Mouse (Mus musculus): ENCODE results near the gene Matn3. TPM values are rescaled to one million over a fixed set of nuclear protein-coding genes. Genes with fewer than 3 reads are reported as not detected.

The Matn3 gene
- polyA plus RNA-seq (2015; fragmentation: Nextera tagmentation; extraction: Ambion mirVana), result 0.08 and 0.10 TPM in 2 replicates

DNA sequence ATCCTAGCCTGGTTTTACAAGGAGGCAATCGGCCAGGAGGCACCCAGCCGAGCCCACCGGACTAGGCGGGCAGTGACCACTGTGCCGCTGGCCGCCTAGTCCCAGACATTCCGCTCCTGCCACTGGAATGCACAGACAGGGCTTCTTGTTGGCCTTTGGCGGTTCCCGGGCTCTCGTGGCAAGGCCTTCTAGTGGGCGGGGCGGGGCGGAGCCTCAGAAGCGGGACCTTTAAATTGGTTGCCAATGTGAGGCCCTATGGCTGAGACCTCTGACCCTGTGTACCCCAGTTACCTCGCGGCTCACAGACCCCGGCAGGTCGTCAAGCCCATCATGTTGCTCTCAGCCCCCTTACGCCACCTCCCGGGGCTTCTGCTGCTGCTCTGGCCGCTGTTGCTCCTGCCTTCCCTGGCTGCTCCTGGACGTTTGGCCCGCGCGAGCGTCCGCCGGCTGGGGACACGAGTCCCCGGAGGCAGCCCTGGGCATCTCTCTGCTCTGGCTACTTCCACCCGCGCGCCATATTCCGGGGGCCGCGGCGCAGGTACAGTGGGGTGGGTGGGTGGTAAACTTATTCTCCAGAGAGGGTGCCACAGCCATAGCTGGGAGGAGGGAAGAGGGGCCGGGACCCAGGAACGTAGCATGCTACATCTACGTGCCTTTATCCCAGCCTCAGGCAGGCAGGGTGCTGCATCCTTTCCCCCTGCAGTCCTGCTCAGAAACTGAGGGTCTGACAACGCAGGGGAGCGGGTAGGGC, at the start of gene Matn3:
Matn3 (plus strand) TSS at position 216 of the 751 bp plus-strand sequence.
- peak within 1 kb of the TSS; percentile 43 for H3K9ac ChIP-seq (replicated peaks)
- ATAC-seq (replicated peaks), result peak; percentile 72
- peaks cover 11% of the 10 kb centered on the region for H3K4me1 ChIP-seq
- WGBS, result 2% methylated on average over 42 of the region's 42 CpGs
- H3K4me2 ChIP-seq (replicated peaks), result peak within 1 kb of the TSS; percentile 88
- no peaks in the 10 kb centered on the region for H3K27me3 ChIP-seq
- no peak within 1 kb of the TSS for H3K27ac ChIP-seq (replicated peaks)
- peak within 1 kb of the TSS; percentile 41 for H3K4me3 ChIP-seq
- no peaks in the 10 kb centered on the region for H3K36me3 ChIP-seq
- H3K9me3 ChIP-seq, result no peaks in the 10 kb centered on the region

DNA sequence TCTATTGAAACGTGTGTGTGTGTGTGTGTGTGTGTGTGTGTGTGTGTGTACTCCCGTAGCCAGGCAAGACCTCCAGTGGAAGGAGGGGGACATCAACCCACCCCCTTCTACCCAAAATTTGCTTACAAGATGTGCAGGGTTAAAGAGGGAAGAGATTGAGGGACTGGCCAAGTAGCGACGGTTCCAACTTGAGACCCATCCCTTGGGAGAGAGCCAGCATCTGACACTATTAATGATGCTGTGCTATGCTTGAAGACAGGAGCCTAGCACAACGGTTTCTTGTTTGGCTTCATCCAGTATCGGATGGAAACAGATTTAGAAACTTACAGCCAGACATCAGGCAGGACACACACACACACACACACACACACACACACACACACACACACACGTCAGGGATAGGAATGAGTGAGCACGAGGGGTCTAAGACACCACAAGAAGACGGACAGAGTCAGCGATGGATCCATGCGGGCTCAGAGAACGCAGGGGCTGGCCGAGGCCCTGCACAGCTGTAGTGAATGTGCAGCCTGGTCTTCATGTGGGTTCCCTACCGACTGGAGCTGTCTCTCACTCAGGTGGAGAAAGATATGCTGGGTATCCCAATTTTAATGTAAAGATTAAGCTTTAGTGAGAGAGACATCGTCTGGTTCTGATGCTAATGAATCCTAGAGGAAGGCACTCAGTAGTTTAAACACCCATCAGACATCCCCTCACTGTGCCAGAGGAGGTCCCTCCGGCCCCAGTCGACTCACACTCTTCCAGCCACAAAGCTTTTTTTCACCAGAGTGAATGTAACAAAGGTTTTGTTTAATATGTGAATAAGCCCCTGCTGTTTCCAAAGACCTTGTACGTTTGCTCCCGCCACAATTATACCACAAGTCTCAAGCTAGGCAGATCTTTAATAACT, 48.6 kb upstream of the Matn3 start:
- no peaks in the 10 kb centered on the region for H3K9me3 ChIP-seq
- WGBS, result 36% methylated on average over 19 of the region's 19 CpGs
- peaks cover 11% of the 10 kb centered on the region for H3K4me1 ChIP-seq

DNA sequence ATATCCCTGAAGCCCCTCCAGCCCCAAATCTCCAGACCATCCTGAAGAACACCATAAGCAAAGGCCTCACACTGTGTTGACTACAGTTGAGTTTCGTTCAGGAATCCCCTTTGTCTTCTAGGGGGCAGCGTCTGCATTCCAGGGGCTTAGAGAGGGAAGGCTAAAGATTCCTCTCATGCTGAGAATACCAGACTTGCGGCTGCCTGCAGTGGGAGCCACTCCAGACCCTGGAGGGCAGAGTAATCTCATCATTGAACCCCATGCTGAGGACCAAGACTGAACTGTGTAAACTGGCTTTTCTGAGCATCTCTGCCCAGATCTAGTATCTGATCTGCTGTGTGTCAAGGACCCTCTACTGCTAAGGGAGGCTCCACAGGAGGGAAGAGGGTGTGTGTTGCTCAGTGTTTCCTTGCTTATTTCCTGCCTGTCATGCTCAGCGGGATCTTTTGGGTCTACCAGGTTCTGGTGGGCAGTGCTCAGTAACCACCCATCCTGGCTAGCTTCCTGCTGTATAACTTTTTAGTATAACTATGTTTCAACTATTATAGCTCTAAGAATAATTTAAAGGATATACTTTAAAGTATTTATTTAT, 47.5 kb upstream of the Matn3 start:
- H3K4me1 ChIP-seq, result peaks cover 11% of the 10 kb centered on the region
- H3K9me3 ChIP-seq, result no peaks in the 10 kb centered on the region
- no peaks in the 10 kb centered on the region for H3K36me3 ChIP-seq
- no peak for ATAC-seq (replicated peaks)
- H3K4me3 ChIP-seq, result no peak overlapping the region
- no peaks in the 10 kb centered on the region for H3K27me3 ChIP-seq
- peak overlapping the region; percentile 48; the same call in 1 of the 2 replicates for H3K27ac ChIP-seq (replicated peaks)
- 21% methylated on average over 4 of the region's 4 CpGs for WGBS
- no peak overlapping the region for H3K9ac ChIP-seq (replicated peaks)
- no peak overlapping the region for H3K4me2 ChIP-seq (replicated peaks)

More for the DNA sequence above, 48.6 kb upstream of the Matn3 start:
- H3K36me3 ChIP-seq, result no peaks in the 10 kb centered on the region
- H3K4me3 ChIP-seq, result no peak overlapping the region
- peak overlapping the region; percentile 48; the same call in 1 of the 2 replicates for H3K27ac ChIP-seq (replicated peaks)
- ATAC-seq (replicated peaks), result no peak; the same call in 1 of the 2 replicates
- H3K4me2 ChIP-seq (replicated peaks), result no peak overlapping the region
- no peaks in the 10 kb centered on the region for H3K27me3 ChIP-seq
- no peak overlapping the region for H3K9ac ChIP-seq (replicated peaks)

DNA sequence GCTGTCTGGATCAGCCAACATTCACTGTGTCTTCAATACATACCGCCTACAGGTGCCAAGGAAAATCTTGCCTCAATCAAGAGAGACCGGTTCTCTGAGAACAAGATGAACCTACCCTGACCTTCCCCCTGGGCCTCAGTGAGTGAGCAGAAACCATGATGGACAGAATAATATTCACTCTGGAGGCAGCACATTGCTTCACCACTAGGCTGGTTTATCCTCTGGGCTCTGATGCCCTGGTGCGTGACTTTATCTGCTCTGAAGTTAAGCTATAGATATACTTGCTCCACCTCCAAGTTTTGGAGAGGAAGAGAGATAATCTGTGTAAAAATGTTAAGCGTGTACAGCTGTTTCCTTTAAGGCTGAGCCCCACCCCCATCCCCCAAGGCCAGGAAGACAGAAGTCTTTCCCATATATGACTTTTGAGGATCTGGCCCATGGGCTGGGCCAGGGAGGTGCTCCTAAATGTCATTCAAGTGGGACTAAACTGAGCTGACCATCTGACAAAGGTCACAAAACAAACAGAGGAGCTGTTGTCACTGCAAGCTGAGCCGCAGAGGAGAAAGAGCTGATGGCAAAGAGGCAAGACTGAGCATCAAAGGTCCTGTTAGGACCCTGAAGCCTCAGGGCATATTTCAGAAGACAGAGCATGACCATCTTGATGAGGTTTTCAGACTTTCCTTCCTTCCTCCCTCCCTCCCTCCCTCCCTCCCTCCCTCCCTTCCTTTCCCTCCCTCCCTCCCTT, 46.6 kb upstream of the Matn3 start:
- Histone ChIP-seq H3K36me3 (no peaks in the 10 kb centered on the region), H3K9me3 (no peaks in the 10 kb centered on the region), H3K9ac (replicated peaks) (no peak overlapping the region), H3K4me2 (replicated peaks) (no peak overlapping the region), H3K4me3 (no peak overlapping the region), H3K27me3 (no peaks in the 10 kb centered on the region), H3K4me1 (peaks cover 11% of the 10 kb centered on the region), H3K27ac (replicated peaks) (no peak overlapping the region)
- WGBS, result 77% methylated on average over 5 of the region's 5 CpGs
- no peak for ATAC-seq (replicated peaks)

DNA sequence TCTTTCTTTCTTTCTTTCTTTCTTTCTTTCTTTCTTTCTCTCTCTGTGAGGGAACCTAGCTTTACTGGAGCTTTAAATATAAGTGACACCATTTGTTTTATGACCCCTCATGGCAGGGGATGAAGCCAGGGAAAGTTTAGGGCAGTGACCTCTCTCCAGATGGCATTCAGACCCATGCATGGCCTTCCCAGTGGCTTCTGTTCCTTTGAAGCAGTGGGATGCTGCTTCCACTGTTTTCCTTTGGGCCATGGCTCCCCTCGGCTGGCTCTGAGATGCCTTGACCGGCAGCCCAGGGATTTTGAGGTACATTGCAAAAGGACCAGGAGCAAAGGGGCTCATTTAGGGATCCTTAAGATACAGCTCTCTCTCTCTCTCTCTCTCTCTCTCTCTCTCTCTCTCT, 45.8 kb upstream of the Matn3 start:
- Histone ChIP-seq H3K4me3 (no peak overlapping the region), H3K36me3 (no peaks in the 10 kb centered on the region), H3K9me3 (no peaks in the 10 kb centered on the region), H3K9ac (replicated peaks) (no peak overlapping the region), H3K4me2 (replicated peaks) (no peak overlapping the region), H3K4me1 (peaks cover 11% of the 10 kb centered on the region), H3K27ac (replicated peaks) (no peak overlapping the region), H3K27me3 (no peaks in the 10 kb centered on the region)
- no peak for ATAC-seq (replicated peaks)
- WGBS, result 25% methylated on average over 2 of the region's 2 CpGs

DNA sequence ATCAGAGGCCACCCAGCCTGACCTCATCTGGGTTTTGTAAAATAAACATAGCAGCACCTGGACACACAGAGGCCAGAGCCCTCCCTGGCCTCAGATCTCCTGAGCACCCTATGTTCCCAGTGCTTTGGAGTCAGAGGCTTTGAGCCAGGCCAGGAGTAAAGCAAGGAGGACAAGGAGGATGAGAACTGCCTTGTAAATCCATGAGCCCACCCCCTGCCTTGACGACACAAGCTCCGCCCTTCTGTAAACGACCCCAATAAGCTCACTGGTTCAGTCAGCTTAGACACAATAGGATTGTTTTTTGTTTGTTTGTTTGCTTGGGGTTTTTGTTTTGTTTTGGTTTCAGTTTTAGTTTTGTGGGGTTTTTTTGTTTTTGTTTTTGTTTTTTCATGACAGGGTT, 45.2 kb upstream of the Matn3 start:
- H3K4me1 ChIP-seq, result peaks cover 11% of the 10 kb centered on the region
- WGBS, result 38% methylated on average over 3 of the region's 3 CpGs

DNA sequence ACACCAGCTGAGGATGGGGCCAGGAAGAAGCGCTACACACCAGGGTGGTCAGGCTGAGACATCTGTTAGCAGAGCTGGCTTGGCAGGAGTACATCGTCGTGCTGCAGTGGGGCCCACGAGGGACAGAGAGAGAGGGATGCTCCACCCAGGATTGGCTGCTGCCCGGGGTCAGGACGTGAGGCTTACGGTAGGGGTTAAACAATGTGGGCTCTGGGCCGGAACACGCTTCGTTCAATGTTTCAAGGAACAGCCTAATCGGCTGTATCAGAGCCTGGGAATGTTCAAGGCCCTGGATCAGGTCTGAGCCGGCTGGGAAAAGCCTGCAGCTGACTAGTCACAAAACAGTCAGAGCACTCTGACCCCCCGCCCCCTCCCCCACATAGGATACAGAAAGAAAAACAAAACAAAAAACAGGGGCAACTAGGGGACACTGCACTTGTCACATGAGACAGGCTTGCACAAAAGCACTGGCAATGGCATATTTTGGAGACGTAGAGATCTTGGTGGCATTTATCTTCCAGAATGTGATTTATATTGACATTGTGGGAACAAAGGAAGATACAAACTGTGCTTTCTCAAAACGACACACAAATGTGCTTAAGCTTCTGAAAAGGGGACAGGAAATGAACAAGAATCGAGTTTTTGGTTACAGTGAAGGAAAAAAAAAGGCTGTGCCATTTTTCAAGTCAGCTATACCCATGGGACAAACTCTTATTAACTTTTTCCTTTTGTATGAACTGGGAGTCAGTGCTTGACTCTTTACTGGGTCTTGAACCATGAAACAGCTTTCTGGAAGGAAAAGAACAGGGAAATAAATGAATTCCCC, 34.7 kb upstream of the Matn3 start:
- H3K27me3 ChIP-seq, result no peaks in the 10 kb centered on the region
- no peak overlapping the region for H3K4me2 ChIP-seq (replicated peaks)
- H3K4me3 ChIP-seq, result no peak overlapping the region
- no peak overlapping the region for H3K27ac ChIP-seq (replicated peaks)
- 0 out of 2 replicates have a peak, but pooled peaks have one; percentile 52 for ATAC-seq (replicated peaks)
- H3K9me3 ChIP-seq, result no peaks in the 10 kb centered on the region
- no peaks in the 10 kb centered on the region for H3K36me3 ChIP-seq
- H3K4me1 ChIP-seq, result peaks cover 11% of the 10 kb centered on the region
- no peak overlapping the region for H3K9ac ChIP-seq (replicated peaks)
- 9% methylated on average over 16 of the region's 16 CpGs for WGBS

More for the DNA sequence above, 45.2 kb upstream of the Matn3 start:
- Histone ChIP-seq H3K36me3 (no peaks in the 10 kb centered on the region), H3K4me3 (no peak overlapping the region), H3K4me2 (replicated peaks) (no peak overlapping the region), H3K27ac (replicated peaks) (no peak overlapping the region), H3K27me3 (no peaks in the 10 kb centered on the region), H3K9ac (replicated peaks) (no peak overlapping the region), H3K9me3 (no peaks in the 10 kb centered on the region)
- no peak for ATAC-seq (replicated peaks)

DNA sequence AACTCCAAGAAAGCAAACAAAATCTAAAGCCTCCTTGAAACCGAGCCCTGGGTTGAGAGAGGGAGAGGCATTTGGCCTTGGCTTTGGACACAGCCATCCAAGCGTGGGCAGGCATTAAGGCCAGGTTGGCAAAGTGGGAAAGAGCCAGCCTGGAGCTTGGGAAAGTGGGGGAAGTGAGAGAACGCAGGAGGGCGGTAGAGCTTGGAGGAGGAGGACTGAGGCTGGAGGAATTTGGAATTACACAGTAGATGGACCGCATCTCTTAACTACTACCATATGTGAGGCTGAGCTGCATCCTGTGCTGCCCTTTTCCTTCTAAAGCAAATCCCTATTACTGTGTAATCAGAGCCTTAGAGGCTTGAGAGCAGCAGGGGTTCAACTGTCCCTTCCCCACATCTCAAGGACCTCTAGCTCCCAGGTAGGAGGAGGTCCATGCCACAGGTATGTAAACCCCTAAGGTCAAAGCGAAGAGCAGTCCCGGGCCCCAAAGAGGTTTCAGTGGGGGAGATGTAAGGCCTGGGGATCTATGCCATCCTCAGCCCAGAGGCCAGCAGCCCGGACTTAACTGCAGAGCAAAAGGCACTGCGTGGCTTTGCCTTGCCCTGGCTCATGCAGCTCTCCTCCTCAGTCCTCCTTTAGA, 33.9 kb upstream of the Matn3 start:
- peaks cover 11% of the 10 kb centered on the region for H3K4me1 ChIP-seq
- H3K27ac ChIP-seq (replicated peaks), result no peak overlapping the region
- no peaks in the 10 kb centered on the region for H3K27me3 ChIP-seq
- H3K9me3 ChIP-seq, result no peaks in the 10 kb centered on the region
- no peaks in the 10 kb centered on the region for H3K36me3 ChIP-seq
- H3K9ac ChIP-seq (replicated peaks), result no peak overlapping the region
- no peak overlapping the region for H3K4me2 ChIP-seq (replicated peaks)
- H3K4me3 ChIP-seq, result no peak overlapping the region
- WGBS, result 75% methylated on average over 9 of the region's 9 CpGs
- ATAC-seq (replicated peaks), result no peak

DNA sequence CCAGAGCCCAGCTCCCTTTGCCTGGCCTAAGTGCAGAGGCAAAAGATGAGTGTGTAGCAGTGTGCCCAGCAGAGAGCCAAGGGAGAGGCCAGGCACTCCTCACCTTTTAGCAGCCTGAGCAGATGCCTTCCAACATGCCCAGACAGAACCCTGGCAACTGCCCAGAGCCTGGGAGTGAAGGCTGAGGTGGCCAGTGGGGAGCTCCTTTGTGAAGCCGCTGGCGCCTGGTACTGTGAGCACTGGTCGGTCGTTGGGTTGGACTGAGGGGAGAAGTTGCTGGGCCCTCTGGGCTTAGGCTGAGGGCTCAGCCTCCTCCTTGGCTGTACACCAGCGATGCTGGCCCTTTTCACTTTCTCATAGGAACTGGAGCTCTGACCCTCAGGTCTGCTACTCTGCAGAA, 31.4 kb upstream of the Matn3 start:
- Histone ChIP-seq H3K9ac (replicated peaks) (0 out of 2 replicates have a peak overlapping the region, but pooled peaks have one; percentile 9), H3K9me3 (no peaks in the 10 kb centered on the region), H3K27ac (replicated peaks) (no peak overlapping the region), H3K4me1 (peaks cover 16% of the 10 kb centered on the region), H3K27me3 (no peaks in the 10 kb centered on the region), H3K4me3 (no peak overlapping the region), H3K4me2 (replicated peaks) (no peak overlapping the region), H3K36me3 (no peaks in the 10 kb centered on the region)
- WGBS, result 35% methylated on average over 5 of the region's 5 CpGs
- ATAC-seq (replicated peaks), result peak; percentile 35; the same call in 1 of the 2 replicates

DNA sequence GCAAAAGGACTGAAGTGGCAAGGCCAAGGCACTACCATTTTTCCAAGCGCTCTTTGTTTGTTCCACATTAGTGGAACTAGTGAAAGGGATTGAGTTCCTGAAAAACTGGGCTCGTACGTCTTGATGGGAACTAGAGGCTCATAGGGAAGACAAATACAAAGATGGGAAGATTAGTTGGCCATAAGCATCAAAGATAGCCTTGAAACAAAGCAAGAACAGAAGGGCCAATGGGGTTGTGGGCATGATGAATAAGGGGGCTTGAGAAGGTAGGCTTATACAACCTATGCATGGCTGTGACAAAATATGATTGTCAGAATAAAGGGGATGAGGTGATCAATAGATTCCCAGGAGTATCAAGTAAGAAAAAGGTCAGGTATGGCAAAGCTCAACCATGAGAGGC, 28.5 kb upstream of the Matn3 start:
- peaks cover 25% of the 10 kb centered on the region for H3K4me1 ChIP-seq
- ATAC-seq (replicated peaks), result no peak
- no peak overlapping the region for H3K27ac ChIP-seq (replicated peaks)
- H3K4me3 ChIP-seq, result no peak overlapping the region
- H3K27me3 ChIP-seq, result no peaks in the 10 kb centered on the region
- no peak overlapping the region for H3K4me2 ChIP-seq (replicated peaks)
- H3K9ac ChIP-seq (replicated peaks), result no peak overlapping the region
- H3K36me3 ChIP-seq, result no peaks in the 10 kb centered on the region
- no peaks in the 10 kb centered on the region for H3K9me3 ChIP-seq
- WGBS, result 87% methylated on average over 3 of the region's 3 CpGs

All from forebrain, embryonic 15.5 days (tissue).